Mouse (Mus musculus): ENCODE measurements around the gene Dctn1.

- TF ChIP-seq EP300 (IDR thresholded peaks at IDR 0.05; ENCODE audit: low read depth) (no peak), CTCF (IDR thresholded peaks at IDR 0.05; ENCODE audit: low read depth) (no peak)
Observed at GRCm38 (mm10) chr6:83171063-83171462, 5.3 kb downstream of the Dctn1 start.

Data from liver, embryonic 14.5 days (tissue).